ENCODE assay signal across 8 mouse cellular contexts in the genomic region with DNA sequence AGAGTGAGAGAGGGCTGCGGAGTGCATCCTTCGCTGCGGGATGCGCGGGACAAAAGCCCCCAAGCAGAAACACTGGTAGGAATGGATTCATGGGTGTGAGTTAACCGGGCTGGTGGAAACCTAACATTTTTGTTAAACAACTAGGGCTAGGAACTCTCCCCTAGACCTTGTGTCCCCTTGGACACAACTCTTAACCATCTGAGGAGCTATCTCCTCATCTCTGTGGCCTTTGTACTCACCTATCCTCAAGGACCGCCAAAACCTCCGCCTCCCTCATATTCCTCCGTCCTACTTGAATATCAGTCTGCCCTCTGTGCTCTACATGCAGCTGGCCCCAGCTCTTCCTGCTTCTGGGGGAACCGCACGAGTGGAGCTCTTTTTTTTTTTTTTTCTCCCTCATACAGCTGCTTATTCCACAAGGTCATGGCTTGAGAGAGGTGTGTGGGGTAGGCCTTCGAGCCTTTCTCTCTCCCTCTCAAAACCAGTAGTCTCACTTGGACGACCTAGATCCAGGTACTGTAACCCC. TPM values are rescaled to one million over a fixed set of nuclear protein-coding genes. Genes with fewer than 3 reads are reported as not detected.
DNase-seq lines count a peak whose midpoint lies in the region; ATAC-seq and TF ChIP-seq lines count a peak whose summit lies in the region.

No protein-coding gene starts in this region.

- 20% methylated on average over 13 of the region's 13 CpGs for WGBS in kidney, embryonic 14.5 days
- 20% methylated on average over 13 of the region's 13 CpGs for WGBS in embryonic facial prominence, embryonic 15.5 days
- 29% methylated on average over 13 of the region's 13 CpGs for WGBS in intestine, embryonic 16.5 days
- WGBS in midbrain, postnatal 0 days: 14% methylated on average over 13 of the region's 13 CpGs

- TF ChIP-seq CTCF in midbrain, postnatal 0 days (IDR thresholded peaks at IDR 0.05): no peak

- no peak for ATAC-seq in kidney, embryonic 14.5 days (ENCODE audit: low FRiP score, low TSS enrichment)
- no peak for ATAC-seq in embryonic facial prominence, embryonic 15.5 days (ENCODE audit: insufficient number of reproducible peaks, low FRiP score, low TSS enrichment, low read depth)
- no peak for ATAC-seq in intestine, embryonic 16.5 days
- no peak for ATAC-seq in midbrain, postnatal 0 days (ENCODE audit: low FRiP score)

- H3K36me3 ChIP-seq in kidney, embryonic 14.5 days (ENCODE audit: control insufficient read depth, insufficient read depth, low read length): no peaks in the 10 kb centered on the region
- H3K36me3 ChIP-seq in embryonic facial prominence, embryonic 15.5 days: no peaks in the 10 kb centered on the region
- no peaks in the 10 kb centered on the region for H3K36me3 ChIP-seq in intestine, embryonic 16.5 days (ENCODE audit: control insufficient read depth, insufficient read depth, low read length)
- H3K36me3 ChIP-seq in midbrain, postnatal 0 days (ENCODE audit: insufficient read depth, low read length): no peaks in the 10 kb centered on the region

- no peak for DNase-seq in kidney, adult 9 months
- no peak for DNase-seq in midbrain, postnatal 0 days (ENCODE audit: low spot score)
- no peak for DNase-seq in layer of hippocampus, adult 8-10 months (ENCODE audit: low spot score in 2 of 2)
- no peak for DNase-seq in urinary bladder, adult 18-20 months (ENCODE audit: low spot score in 2 of 2)
- no peak for DNase-seq in spleen, postnatal 10 days (ENCODE audit: low spot score in 2 of 2)

- peak overlapping the region; percentile 53; the same call in 1 of the 2 replicates for H3K9ac ChIP-seq in kidney, embryonic 14.5 days (ENCODE audit: low read depth, low read length)
- no peak overlapping the region for H3K9ac ChIP-seq in embryonic facial prominence, embryonic 15.5 days
- peak overlapping the region; percentile 54 for H3K9ac ChIP-seq in intestine, embryonic 16.5 days (ENCODE audit: low read depth, low read length)
- H3K9ac ChIP-seq in midbrain, postnatal 0 days (replicated peaks; ENCODE audit: low read length, poor library complexity, severe bottlenecking): peak overlapping the region; percentile 50; the same call in 1 of the 2 replicates

- H3K4me2 ChIP-seq in kidney, embryonic 14.5 days (replicated peaks; ENCODE audit: low read depth, low read length): peak overlapping the region; percentile 60
- peak overlapping the region; percentile 64 for H3K4me2 ChIP-seq in embryonic facial prominence, embryonic 15.5 days (replicated peaks)
- peak overlapping the region; percentile 55 for H3K4me2 ChIP-seq in intestine, embryonic 16.5 days (ENCODE audit: low read depth, low read length)
- peak overlapping the region; percentile 50 for H3K4me2 ChIP-seq in midbrain, postnatal 0 days (ENCODE audit: low read depth, low read length, poor library complexity, severe bottlenecking)

- H3K27me3 ChIP-seq in kidney, embryonic 14.5 days (ENCODE audit: control insufficient read depth, insufficient read depth, low read length): peaks cover 14% of the 10 kb centered on the region; the same call in 1 of the 2 replicates
- H3K27me3 ChIP-seq in embryonic facial prominence, embryonic 15.5 days: peaks cover 7% of the 10 kb centered on the region; the same call in 1 of the 2 replicates
- H3K27me3 ChIP-seq in intestine, embryonic 16.5 days (replicated peaks; ENCODE audit: control insufficient read depth, insufficient read depth, low read length): 0 out of 2 replicates have a peak, but pooled peaks cover 6% of the 10 kb centered on the region
- H3K27me3 ChIP-seq in midbrain, postnatal 0 days (ENCODE audit: insufficient read depth, low read length): peaks cover 10% of the 10 kb centered on the region; the same call in 1 of the 2 replicates

- peak overlapping the region; percentile 39 for H3K4me3 ChIP-seq in kidney, embryonic 14.5 days (ENCODE audit: low read length)
- H3K4me3 ChIP-seq in embryonic facial prominence, embryonic 15.5 days (replicated peaks): peak overlapping the region; percentile 31
- peak overlapping the region; percentile 38 for H3K4me3 ChIP-seq in intestine, embryonic 16.5 days (ENCODE audit: low read length)
- H3K4me3 ChIP-seq in midbrain, postnatal 0 days (ENCODE audit: low read depth, low read length): peak overlapping the region; percentile 26; the same call in 1 of the 2 replicates

- no peak overlapping the region for H3K27ac ChIP-seq in kidney, embryonic 14.5 days (ENCODE audit: low read depth, low read length)
- no peak overlapping the region for H3K27ac ChIP-seq in embryonic facial prominence, embryonic 15.5 days (replicated peaks)
- H3K27ac ChIP-seq in intestine, embryonic 16.5 days (ENCODE audit: low read length): no peak overlapping the region
- H3K27ac ChIP-seq in midbrain, postnatal 0 days (ENCODE audit: low read depth, low read length): no peak overlapping the region

- no peaks in the 10 kb centered on the region for H3K9me3 ChIP-seq in kidney, embryonic 14.5 days (ENCODE audit: control insufficient read depth, low read length)
- H3K9me3 ChIP-seq in embryonic facial prominence, embryonic 15.5 days (replicated peaks): no peaks in the 10 kb centered on the region
- H3K9me3 ChIP-seq in intestine, embryonic 16.5 days (ENCODE audit: control insufficient read depth, low read length): no peaks in the 10 kb centered on the region
- no peaks in the 10 kb centered on the region for H3K9me3 ChIP-seq in midbrain, postnatal 0 days (ENCODE audit: low read length)

- H3K4me1 ChIP-seq in kidney, embryonic 14.5 days (ENCODE audit: control insufficient read depth, insufficient read depth, low read length): peaks cover 8% of the 10 kb centered on the region; the same call in 1 of the 2 replicates
- H3K4me1 ChIP-seq in embryonic facial prominence, embryonic 15.5 days: peaks cover 11% of the 10 kb centered on the region
- H3K4me1 ChIP-seq in intestine, embryonic 16.5 days (ENCODE audit: control insufficient read depth, insufficient read depth, low read length): peaks cover 7% of the 10 kb centered on the region
- H3K4me1 ChIP-seq in midbrain, postnatal 0 days (ENCODE audit: insufficient read depth, low read length): peaks cover 3% of the 10 kb centered on the region; the same call in 1 of the 2 replicates

RNA-seq across cellular contexts. Expression of a gene that starts 10.8 kb away (rescaled TPM):
- polyA plus RNA-seq in kidney, embryonic 14.5 days (2014; fragmentation: Nextera tagmentation; extraction: Ambion mirVana): 2.4 and 2.6 TPM in 2 replicates
- 4.7 and 5.2 TPM in 2 replicates for polyA plus RNA-seq in embryonic facial prominence, embryonic 15.5 days (2015; fragmentation: Nextera tagmentation; extraction: Ambion mirVana)
- 1.7 and 1.9 TPM in 2 replicates for polyA plus RNA-seq in intestine, embryonic 16.5 days (2015; fragmentation: Nextera tagmentation; extraction: Ambion mirVana)
- 59.0 and 59.4 TPM in 2 replicates for total RNA-seq in midbrain, postnatal 0 days (2014; rRNA removed)
- 24.2 and 29.2 TPM in 2 replicates for polyA plus RNA-seq in midbrain, postnatal 0 days (2015; fragmentation: Nextera tagmentation; extraction: Ambion mirVana)
- 10 to 100 TPM; 66.8 to 72.5 (median 69.7) TPM for total RNA-seq in layer of hippocampus, adult 8-10 months (2022)

RNA-seq across cellular contexts. Expression of a gene that starts 57.0 kb away (rescaled TPM):
- 510 and 601 TPM in 2 replicates for polyA plus RNA-seq in kidney, embryonic 14.5 days (2014; fragmentation: Nextera tagmentation; extraction: Ambion mirVana)
- 431 and 455 TPM in 2 replicates for polyA plus RNA-seq in embryonic facial prominence, embryonic 15.5 days (2015; fragmentation: Nextera tagmentation; extraction: Ambion mirVana)
- polyA plus RNA-seq in intestine, embryonic 16.5 days (2015; fragmentation: Nextera tagmentation; extraction: Ambion mirVana): 477 and 515 TPM in 2 replicates
- 196 and 209 TPM in 2 replicates for total RNA-seq in midbrain, postnatal 0 days (2014; rRNA removed)
- polyA plus RNA-seq in midbrain, postnatal 0 days (2015; fragmentation: Nextera tagmentation; extraction: Ambion mirVana): 433 and 436 TPM in 2 replicates
- total RNA-seq in layer of hippocampus, adult 8-10 months (2022): 100 to 1,000 TPM in 3 of 4 experiments, 10 to 100 TPM in 1; 97.0 to 117 (median 111) TPM
